Mouse (Mus musculus) lung, postnatal 14 days (tissue): Measurements from ENCODE around the gene Gbp5.
"Not testable (repeated sequence)": the region's sequence is repeated elsewhere in the genome, so short reads cannot be mapped to it uniquely, and the experiment has no call there.

Experiments used
- DNase-seq: peaks from one replicate; pipeline ENCODE4 v3.0.0; 2021

The Gbp5 gene

DNA sequence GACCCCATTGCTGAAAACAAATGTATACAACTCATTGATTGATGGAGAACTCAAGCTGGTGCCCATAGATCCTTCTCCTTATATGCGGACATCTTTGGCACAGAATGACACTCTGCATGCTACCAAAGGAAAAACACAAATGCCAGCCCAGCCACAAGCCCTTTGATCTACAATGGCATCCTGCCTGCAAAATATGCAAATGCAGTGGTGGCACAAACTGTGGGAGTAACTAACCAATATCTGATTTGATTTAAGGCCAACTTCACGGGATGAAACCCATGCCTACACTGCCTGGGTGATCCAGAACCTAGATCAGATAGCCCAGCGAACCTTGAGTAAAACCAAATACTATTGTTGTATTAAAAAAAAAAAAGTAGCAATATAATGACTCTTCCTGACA, 52.9 kb downstream of the Gbp5 start:
- DNase-seq = no peak

DNA sequence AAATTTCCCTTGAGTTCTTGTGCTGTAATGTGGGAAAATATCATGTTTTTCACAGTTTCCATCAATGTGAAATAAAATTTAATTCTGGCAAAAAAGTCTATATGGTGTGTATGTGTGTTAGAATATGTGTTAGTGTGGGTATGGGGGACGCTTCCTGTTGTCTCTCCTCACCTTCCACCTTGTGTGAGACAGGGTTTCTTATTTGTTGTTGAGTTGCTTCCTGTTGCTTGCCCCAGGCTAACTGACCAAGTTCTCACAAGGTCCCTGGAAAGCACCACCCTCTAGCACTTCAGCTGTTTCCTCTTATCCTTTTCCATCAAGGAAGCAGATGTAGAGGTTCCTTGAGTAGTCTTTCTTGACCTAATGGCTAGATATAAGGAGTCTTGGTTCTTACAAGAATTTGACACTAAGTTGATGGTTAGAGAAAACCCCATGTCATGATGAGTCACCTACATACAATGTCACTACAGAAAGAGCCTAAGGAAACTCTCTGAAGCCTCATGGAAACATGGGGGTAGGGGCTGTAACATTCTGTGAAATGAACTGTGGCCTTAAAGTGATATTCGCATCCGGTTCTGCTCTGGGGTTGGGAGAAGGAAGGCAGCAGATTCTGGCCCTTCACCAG, 56.4 kb downstream of the Gbp5 start:
- DNase-seq = no peak

DNA sequence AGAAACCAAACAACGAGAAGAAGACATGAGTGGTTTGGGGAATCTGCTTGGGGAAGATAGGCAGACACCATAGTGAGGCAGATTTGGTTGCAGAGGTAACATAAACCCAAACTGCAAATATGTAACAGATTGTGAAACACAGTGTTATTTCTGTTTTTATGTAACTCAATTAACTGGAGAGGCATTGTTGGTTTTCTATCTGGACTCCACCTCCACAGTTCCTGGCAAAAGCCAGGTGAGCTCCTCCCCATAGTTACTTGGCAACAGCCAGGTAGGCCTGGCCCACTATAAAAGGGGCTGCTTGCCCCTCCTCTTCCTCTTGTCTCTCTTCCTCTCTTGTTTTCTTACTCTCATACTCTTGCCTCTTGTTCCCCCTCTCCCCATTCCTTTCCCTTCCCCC, 60.8 kb downstream of the Gbp5 start:
- DNase-seq = no peak

DNA sequence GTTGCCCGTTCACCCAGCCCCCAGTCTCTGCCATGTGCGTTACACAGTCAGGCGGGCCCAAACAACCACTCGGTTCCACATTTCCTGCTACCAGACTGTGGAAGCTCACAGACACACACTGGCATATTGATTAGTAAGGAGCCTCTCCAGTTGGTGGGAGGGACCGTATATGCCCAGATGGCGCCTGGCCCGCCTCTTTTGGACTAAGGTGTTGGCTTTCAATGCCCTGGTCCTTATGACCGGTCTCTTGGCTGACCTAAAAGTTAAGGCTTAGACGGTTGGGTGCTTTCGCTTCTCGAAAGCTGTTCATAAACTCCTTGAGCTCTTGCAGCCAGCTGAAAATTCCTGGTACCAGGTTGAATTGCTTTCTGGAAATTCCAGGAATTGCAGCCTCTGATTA, 61.8 kb downstream of the Gbp5 start:
- no peak for DNase-seq

DNA sequence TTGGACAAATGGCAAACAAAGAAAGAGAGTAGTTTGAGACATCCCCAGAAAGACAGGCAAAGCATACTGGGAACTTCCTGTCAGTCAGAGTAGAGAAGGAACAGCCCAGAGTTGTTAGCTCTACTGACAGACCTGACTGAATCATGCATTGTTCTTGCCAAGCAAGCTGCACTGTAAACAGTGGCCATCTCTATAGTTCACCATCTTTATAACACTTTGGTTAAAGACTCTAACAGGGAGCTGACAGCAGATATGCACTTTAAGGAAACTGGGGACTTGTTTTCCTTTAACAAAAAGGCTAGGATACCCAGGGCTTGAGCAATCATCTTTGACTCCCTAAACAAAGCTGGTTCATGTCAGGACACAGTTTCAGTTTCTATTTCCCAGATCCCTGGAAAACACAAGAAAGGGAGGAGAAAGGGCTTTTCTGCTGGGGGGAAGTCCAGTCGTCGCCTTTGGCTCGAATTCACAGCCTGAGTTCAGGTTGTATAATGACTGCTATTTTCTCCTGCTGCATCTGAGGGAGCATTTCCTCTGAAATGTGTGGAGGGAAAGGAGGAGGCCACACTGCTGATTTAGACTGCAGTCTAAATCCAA, 66.0 kb downstream of the Gbp5 start, which contains the start of gene Gbp3:
Gene Gbp3 (plus strand): TSS at position 395 of the 597 bp plus-strand sequence.
- DNase-seq = peak; percentile 41

DNA sequence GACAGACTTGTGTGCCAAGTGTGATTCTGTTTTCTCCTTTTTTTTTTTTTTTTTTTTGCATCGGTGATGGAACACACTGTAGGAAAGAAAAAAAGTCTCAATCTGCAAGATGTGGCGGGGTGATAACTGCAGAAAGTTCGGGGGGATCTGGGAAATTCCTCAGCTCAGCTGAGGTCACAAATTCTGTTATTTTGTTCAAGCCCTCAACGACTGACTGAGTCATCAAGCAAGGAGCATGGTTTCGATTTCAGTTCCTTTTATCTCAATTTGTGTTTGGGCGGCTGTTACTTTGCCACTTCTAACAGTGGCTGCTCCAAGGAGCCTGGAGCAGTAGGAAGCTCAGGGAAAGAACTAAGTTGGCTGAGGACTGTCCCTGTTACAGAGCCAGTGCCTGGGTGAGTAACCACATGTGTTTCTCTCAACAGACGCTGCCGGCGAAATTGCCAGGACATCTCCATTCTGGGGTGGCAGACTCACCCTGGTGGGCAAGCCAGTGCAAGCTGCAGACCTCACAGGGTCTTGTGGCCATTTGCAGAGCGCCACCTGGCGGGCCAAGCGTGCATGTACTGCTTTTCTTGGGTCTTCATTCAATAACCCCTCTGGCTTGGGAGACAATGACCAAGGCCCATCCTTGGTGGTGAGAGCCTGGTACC, 66.6 kb downstream of the Gbp5 start:
- DNase-seq = peak; percentile 91

DNA sequence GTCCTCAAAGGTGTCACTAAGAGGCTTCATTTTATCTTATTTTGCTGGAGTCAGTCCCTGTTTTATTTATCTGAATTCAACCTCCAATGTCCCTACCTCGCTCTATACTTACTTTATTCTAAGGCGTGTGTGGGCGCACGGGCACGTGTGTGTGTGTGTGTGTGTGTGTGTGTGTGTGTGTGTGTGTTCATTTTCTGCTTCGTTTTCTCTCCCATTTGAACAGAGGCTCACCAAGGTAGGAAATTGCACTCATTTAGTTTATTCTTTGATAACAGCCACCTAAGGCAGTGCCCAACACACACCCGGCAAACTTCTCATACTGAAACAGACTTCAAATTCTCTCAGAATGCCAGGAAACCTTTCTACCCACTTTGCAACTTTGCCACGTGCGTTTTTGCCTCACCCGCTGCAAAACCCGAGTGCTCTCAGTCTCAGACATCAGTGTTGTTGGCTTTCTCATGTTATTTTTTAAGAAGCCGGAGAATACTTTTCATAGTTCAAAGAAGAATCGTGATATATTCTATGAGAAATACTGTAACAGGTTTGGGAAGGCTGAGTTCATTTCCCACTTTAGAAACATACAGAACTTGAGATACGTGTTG, 67.4 kb downstream of the Gbp5 start:
- DNase-seq = no peak

DNA sequence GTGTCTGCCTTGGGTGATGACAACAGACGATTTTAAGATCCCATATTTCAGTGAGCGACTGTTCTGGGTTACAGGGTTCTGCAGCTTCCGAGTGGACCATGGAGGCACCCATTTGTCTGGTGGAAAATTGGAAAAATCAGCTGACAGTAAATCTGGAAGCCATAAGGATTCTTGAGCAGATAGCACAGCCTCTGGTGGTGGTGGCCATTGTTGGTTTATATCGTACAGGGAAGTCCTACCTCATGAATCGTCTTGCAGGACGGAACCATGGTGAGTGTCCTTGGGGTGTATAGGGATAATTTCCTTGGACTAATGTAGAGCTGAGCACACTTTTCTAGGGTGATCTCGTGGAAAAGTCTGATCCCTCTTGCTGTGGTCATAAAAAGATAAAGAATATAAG, 67.9 kb downstream of the Gbp5 start:
- no peak for DNase-seq

DNA sequence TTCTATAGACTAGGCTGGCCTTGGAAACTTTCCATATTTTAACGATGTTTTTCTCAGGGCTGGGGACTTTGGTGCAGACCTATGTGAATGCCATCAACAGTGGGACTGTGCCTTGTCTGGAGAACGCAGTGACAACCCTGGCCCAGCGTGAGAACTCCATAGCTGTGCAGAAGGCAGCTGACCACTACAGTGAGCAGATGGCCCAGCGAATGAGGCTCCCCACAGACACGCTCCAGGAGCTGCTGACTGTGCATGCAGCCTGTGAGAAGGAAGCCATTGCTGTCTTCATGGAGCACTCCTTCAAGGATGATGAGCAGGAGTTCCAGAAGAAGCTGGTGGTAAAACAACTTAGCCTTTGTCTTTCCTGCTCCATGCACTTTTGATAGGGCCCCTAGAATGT, 73.7 kb downstream of the Gbp5 start:
- DNase-seq = not testable (repeated sequence)

DNA sequence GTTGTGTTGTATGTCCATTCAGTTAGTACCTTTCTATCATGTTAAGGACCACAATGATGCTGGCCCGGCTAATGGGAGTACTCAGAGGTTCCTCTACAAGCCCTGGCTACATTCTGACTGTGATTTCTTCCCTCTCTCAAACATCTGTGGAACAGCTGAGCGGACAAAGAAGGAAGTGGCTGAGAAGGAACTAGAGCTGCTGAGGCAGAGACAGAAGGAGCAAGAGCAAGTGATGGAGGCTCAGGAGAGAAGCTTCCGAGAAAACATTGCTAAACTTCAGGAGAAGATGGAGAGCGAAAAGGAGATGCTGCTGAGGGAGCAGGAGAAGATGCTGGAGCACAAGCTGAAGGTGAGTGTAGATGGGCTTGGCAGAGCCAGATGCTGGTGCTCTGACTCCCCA, 77.0 kb downstream of the Gbp5 start:
- DNase-seq = no peak
